Mouse (Mus musculus) kidney, embryonic 15.5 days (tissue): ENCODE measurements at regions not wholly inside any gene's neighbourhood (a gene's known extent, or its start where the extent isn't known, plus 50 kb on each side); places are given as distances from the start of the nearest gene placed in this dataset.

Experiments used
- ATAC-seq: fragments of 200-750 bp; cut with Nextera tagmentation; replicated peaks from 2 replicates; pipeline ENCODE4 v1.8.0; 2017; ENCODE audit warnings: moderate TSS enrichment; ENCODE audit not compliant: low FRiP score
- H3K27ac ChIP-seq: fragments of 300-500 bp; sonication (generic); 2 replicates; pipeline ENCODE4 v1.5.1; 2015; ENCODE audit warnings: mild to moderate bottlenecking, inconsistent platforms
- H3K27me3 ChIP-seq: fragments of 300-500 bp; sonication (generic); 2 replicates; pipeline ENCODE4 v1.6.1; 2015; ENCODE audit warnings: inconsistent platforms
- H3K36me3 ChIP-seq: fragments of 300-500 bp; sonication (generic); 2 replicates; pipeline ENCODE4 v1.6.1; 2015; ENCODE audit warnings: inconsistent platforms
- H3K4me1 ChIP-seq: fragments of 300-500 bp; sonication (generic); 2 replicates; pipeline ENCODE4 v1.6.1; 2015; ENCODE audit warnings: inconsistent platforms
- H3K4me2 ChIP-seq: fragments of 300-500 bp; sonication (generic); 2 replicates; pipeline ENCODE4 v1.6.1; 2015; ENCODE audit warnings: moderate library complexity, mild to moderate bottlenecking, inconsistent platforms
- H3K4me3 ChIP-seq: fragments of 300-500 bp; sonication (generic); replicated peaks from 2 replicates; pipeline ENCODE4 v1.5.1; 2015; ENCODE audit warnings: mild to moderate bottlenecking, inconsistent platforms
- H3K9ac ChIP-seq: fragments of 300-500 bp; sonication (generic); 2 replicates; pipeline ENCODE4 v1.6.1; 2015; ENCODE audit warnings: mild to moderate bottlenecking, inconsistent platforms
- H3K9me3 ChIP-seq: fragments of 300-500 bp; sonication (generic); replicated peaks from 2 replicates; pipeline ENCODE4 v1.6.1; 2016; ENCODE audit warnings: inconsistent platforms
- WGBS: fragments of 180-500 bp; shearing (Covaris S2); methylation state at CpG from one replicate; pipeline ENCODE4 v1.1.7; 2015; ENCODE audit warnings: mixed read lengths; 5-methylcytosine and 5-hydroxymethylcytosine counted together

DNA sequence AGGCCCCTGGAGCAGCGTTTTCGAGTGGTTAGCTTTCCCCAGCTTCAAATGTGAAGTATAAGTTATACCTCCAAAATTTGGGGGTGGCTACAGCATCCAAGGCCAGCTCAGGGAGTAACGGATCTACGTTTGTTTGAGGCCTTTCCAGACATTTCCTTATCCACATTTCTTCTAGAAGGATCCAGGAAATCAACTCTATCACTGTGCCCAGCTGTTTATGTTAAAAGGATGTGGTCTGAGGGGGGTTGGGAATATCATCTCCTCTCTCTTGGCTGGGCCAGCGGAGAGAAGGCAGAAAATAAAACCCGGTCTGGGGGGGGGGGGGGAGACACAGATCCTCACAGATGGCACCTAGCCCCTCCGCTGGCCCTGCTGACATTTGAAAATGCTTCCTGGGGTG is 85.1 kb upstream of the Hes1 start:
- 0 out of 2 replicates have a peak, but pooled peaks cover 5% of the 10 kb centered on the region for H3K27me3 ChIP-seq
- H3K9me3 ChIP-seq = no peaks in the 10 kb centered on the region
- H3K27ac ChIP-seq = no peak overlapping the region
- 76% methylated on average over 7 of the region's 7 CpGs for WGBS
- no peak overlapping the region for H3K4me2 ChIP-seq
- no peaks in the 10 kb centered on the region for H3K36me3 ChIP-seq
- H3K9ac ChIP-seq = no peak overlapping the region
- no peak overlapping the region for H3K4me3 ChIP-seq
- peaks cover 20% of the 10 kb centered on the region for H3K4me1 ChIP-seq
- no peak for ATAC-seq

DNA sequence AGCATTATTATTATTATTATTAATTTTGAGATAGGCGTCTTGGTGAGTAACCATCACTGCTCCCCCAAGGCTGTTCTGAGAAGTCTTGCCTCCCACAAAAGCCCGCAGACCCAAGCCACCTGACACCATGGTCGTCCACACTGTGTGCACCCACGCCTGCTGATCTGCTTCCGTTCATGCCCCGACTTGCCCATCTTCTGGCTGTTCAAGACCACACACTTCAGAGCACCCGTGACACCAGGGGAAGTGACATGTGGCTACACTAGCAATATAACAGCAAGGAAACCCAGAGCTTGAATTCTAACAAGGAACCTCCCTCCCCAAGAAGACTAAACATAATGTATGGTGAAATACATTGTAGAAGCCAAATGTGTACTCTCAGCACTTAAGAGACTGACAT is 82.6 kb upstream of the Hes1 start:
- Histone ChIP-seq H3K27me3 (0 out of 2 replicates have a peak, but pooled peaks cover 5% of the 10 kb centered on the region), H3K9me3 (no peaks in the 10 kb centered on the region), H3K4me2 (no peak overlapping the region), H3K4me1 (peaks cover 17% of the 10 kb centered on the region), H3K36me3 (no peaks in the 10 kb centered on the region), H3K4me3 (no peak overlapping the region), H3K27ac (no peak overlapping the region), H3K9ac (no peak overlapping the region)
- 88% methylated on average over 7 of the region's 7 CpGs for WGBS
- ATAC-seq = no peak

- 81% methylated on average over 8 of the region's 8 CpGs for WGBS
- Histone ChIP-seq H3K4me1 (peaks cover 17% of the 10 kb centered on the region), H3K36me3 (no peaks in the 10 kb centered on the region), H3K9ac (no peak overlapping the region), H3K4me2 (no peak overlapping the region), H3K27me3 (0 out of 2 replicates have a peak, but pooled peaks cover 5% of the 10 kb centered on the region), H3K9me3 (no peaks in the 10 kb centered on the region), H3K4me3 (no peak overlapping the region), H3K27ac (no peak overlapping the region)
- no peak for ATAC-seq
Measured at GRCm38 (mm10) chr16:29982224-29982785, 81.9 kb upstream of the Hes1 start.

- Histone ChIP-seq H3K36me3 (no peaks in the 10 kb centered on the region), H3K4me2 (no peak overlapping the region), H3K4me1 (peaks cover 9% of the 10 kb centered on the region; the same call in 1 of the 2 replicates), H3K9ac (no peak overlapping the region), H3K27ac (no peak overlapping the region), H3K9me3 (no peaks in the 10 kb centered on the region), H3K4me3 (no peak overlapping the region), H3K27me3 (0 out of 2 replicates have a peak, but pooled peaks cover 5% of the 10 kb centered on the region)
- 61% methylated on average over 7 of the region's 7 CpGs for WGBS
- ATAC-seq = no peak
Measured at GRCm38 (mm10) chr16:29983161-29983560, 81.0 kb upstream of the Hes1 start.

DNA sequence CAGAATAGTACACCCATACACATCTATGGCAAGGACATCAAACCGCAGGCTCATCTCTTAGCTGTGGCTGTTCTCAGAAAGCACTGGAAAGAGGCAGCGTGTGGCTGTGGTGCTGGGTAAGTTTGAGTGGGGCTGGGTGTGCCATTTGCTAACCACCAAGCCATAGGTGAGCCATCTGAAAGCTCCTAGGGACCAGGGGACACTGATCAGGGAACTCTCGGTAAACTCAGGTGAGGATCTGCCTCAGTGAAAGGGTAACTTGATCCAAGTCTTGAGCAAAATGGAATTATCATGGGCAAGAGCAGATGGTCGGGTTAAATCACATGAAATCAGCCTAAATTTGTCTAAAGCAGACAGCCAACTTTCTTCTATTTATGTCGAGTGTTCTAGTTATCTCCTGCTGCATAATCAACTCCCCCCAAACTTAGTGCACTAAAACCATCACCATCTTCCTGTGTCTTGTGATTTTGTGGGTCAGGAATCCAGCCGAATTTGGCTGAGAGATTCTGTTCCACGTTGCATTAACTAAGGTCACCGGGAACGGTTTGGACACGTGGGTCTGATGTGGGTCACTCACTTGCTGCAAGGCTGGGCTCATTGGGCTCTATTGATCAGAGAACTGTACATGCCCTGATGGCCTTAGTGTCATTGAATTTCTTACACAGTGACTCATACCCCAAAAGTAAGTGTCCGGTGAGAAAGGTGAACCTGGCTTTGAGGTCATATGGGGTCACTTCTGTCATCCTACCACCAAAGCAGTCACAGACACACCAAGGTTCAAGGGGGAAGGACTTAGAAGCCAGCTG is 78.9 kb upstream of the Hes1 start:
- ATAC-seq = no peak
- Histone ChIP-seq H3K36me3 (no peaks in the 10 kb centered on the region), H3K27me3 (0 out of 2 replicates have a peak, but pooled peaks cover 4% of the 10 kb centered on the region), H3K4me1 (peaks cover 3% of the 10 kb centered on the region; the same call in 1 of the 2 replicates), H3K9ac (no peak overlapping the region), H3K9me3 (no peaks in the 10 kb centered on the region), H3K27ac (no peak overlapping the region), H3K4me3 (no peak overlapping the region), H3K4me2 (no peak overlapping the region)
- 77% methylated on average over 11 of the region's 11 CpGs for WGBS

- Histone ChIP-seq H3K9me3 (no peaks in the 10 kb centered on the region), H3K36me3 (no peaks in the 10 kb centered on the region), H3K27me3 (no peaks in the 10 kb centered on the region), H3K27ac (no peak overlapping the region), H3K4me1 (peaks cover 15% of the 10 kb centered on the region; the same call in 1 of the 2 replicates), H3K4me2 (no peak overlapping the region), H3K4me3 (no peak overlapping the region), H3K9ac (no peak overlapping the region)
- no peak for ATAC-seq
- 86% methylated on average over 4 of the region's 4 CpGs for WGBS
Measured at GRCm38 (mm10) chr16:29987595-29987994, 76.6 kb upstream of the Hes1 start.

DNA sequence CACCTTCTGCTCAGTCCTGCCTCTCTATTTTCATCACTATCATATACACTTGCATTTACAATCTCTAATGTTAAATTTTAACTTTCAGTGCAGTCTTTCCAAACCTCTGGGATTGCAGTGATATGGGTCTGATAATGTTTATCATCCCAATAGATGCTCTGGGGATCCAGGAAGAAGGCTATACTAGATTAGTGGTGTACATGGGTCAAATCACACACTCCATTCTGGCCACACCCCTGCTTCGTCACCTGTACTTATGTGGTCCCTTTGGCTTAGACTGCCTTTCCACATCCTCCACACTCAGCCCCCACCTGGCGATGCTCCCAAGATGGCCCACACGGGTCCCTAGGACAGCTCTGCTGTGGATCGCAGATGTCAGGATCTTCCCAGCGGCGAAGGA is 76.2 kb upstream of the Hes1 start:
- no peaks in the 10 kb centered on the region for H3K36me3 ChIP-seq
- WGBS = 94% methylated on average over 6 of the region's 6 CpGs
- H3K4me2 ChIP-seq = no peak overlapping the region
- H3K27me3 ChIP-seq = no peaks in the 10 kb centered on the region
- H3K9me3 ChIP-seq = no peaks in the 10 kb centered on the region
- no peak overlapping the region for H3K4me3 ChIP-seq
- peaks cover 15% of the 10 kb centered on the region; the same call in 1 of the 2 replicates for H3K4me1 ChIP-seq
- H3K9ac ChIP-seq = no peak overlapping the region
- ATAC-seq = no peak
- H3K27ac ChIP-seq = no peak overlapping the region

DNA sequence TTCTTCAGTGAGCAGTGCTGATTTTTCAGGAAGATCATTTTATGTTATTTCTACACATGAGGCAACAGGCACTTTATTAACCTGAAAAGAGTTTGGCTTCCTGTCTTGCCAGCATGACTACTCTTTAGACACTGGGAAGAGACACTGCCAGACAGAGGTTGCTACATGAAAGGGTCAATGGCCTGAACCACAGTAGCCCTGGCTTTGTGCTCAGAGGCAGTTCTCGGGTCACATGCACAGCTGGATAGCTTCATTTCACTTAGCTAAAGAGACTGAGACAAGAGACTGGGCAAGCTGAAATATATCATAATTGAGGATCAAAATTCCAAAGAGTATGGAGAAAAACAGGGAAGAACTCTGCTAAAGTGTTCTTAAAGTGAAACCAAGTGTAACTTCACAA is 74.9 kb upstream of the Hes1 start:
- WGBS = 45% methylated on average over 1 of the region's 1 CpGs
- H3K27me3 ChIP-seq = no peaks in the 10 kb centered on the region
- H3K4me3 ChIP-seq = no peak overlapping the region
- H3K36me3 ChIP-seq = no peaks in the 10 kb centered on the region
- ATAC-seq = no peak
- H3K9me3 ChIP-seq = no peaks in the 10 kb centered on the region
- H3K4me2 ChIP-seq = no peak overlapping the region
- H3K9ac ChIP-seq = no peak overlapping the region
- H3K27ac ChIP-seq = no peak overlapping the region
- H3K4me1 ChIP-seq = peaks cover 15% of the 10 kb centered on the region; the same call in 1 of the 2 replicates

GRCm38 (mm10) chr16:29990393-29990792 is 73.8 kb upstream of the Hes1 start:
- H3K27ac ChIP-seq = no peak overlapping the region
- no peaks in the 10 kb centered on the region for H3K9me3 ChIP-seq
- 69% methylated on average over 3 of the region's 3 CpGs for whole genome bisulfite sequencing
- no peaks in the 10 kb centered on the region for H3K36me3 ChIP-seq
- H3K9ac ChIP-seq = no peak overlapping the region
- no peak for ATAC-seq
- no peaks in the 10 kb centered on the region for H3K27me3 ChIP-seq
- H3K4me2 ChIP-seq = no peak overlapping the region
- H3K4me1 ChIP-seq = peaks cover 15% of the 10 kb centered on the region
- H3K4me3 ChIP-seq = no peak overlapping the region

GRCm38 (mm10) chr16:29990795-29991587 is 73.2 kb upstream of the Hes1 start:
- H3K9ac ChIP-seq = no peak overlapping the region
- no peak overlapping the region for H3K4me3 ChIP-seq
- no peak for ATAC-seq
- WGBS = 69% methylated on average over 9 of the region's 9 CpGs
- H3K4me2 ChIP-seq = no peak overlapping the region
- H3K36me3 ChIP-seq = no peaks in the 10 kb centered on the region
- H3K4me1 ChIP-seq = peaks cover 21% of the 10 kb centered on the region
- H3K27me3 ChIP-seq = no peaks in the 10 kb centered on the region
- no peak overlapping the region for H3K27ac ChIP-seq
- H3K9me3 ChIP-seq = no peaks in the 10 kb centered on the region

GRCm38 (mm10) chr16:29991876-29992380 is 72.3 kb upstream of the Hes1 start:
- WGBS = 60% methylated on average over 8 of the region's 8 CpGs
- H3K27ac ChIP-seq = no peak overlapping the region
- no peak overlapping the region for H3K4me2 ChIP-seq
- H3K4me3 ChIP-seq = no peak overlapping the region
- no peaks in the 10 kb centered on the region for H3K9me3 ChIP-seq
- no peak for ATAC-seq
- H3K36me3 ChIP-seq = no peaks in the 10 kb centered on the region
- H3K27me3 ChIP-seq = no peaks in the 10 kb centered on the region
- H3K4me1 ChIP-seq = peaks cover 31% of the 10 kb centered on the region
- no peak overlapping the region for H3K9ac ChIP-seq

DNA sequence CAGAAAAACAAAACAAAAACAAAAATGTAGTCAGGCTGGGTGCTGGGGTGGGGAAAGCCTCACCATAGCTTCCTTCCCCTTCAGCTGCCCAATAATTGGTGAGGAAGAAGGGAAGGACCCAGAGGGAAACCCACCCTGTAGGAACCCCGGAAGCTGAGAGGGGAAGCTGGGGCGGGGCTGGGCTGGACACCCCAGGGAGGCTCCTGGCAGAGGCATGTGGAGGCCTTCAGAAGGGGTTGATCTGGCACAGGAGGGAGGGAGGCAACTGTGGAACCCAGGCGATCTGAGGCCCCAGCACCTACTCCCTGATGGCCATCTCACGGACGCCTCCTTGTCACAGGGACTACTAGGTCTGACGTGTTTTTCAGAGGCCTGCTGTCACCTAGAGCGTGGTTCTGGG is 71.1 kb upstream of the Hes1 start:
- no peak for ATAC-seq
- Histone ChIP-seq H3K27me3 (no peaks in the 10 kb centered on the region), H3K9ac (no peak overlapping the region), H3K4me1 (peaks cover 31% of the 10 kb centered on the region), H3K27ac (no peak overlapping the region), H3K9me3 (no peaks in the 10 kb centered on the region), H3K4me2 (no peak overlapping the region), H3K36me3 (no peaks in the 10 kb centered on the region), H3K4me3 (no peak overlapping the region)
- WGBS = 77% methylated on average over 7 of the region's 7 CpGs
